Mouse (Mus musculus) midbrain, embryonic 16.5 days (tissue): Measurements from ENCODE around the gene Gabpb1. TPM values are rescaled to one million over a fixed set of nuclear protein-coding genes. Genes with fewer than 3 reads are reported as not detected.

Experiments used
- ATAC-seq: fragments of 200-750 bp; cut with Nextera tagmentation; 2 replicates; pipeline ENCODE4 v1.8.0; 2017; ENCODE audit warnings: moderate TSS enrichment
- H3K27ac ChIP-seq: fragments of 300-500 bp; sonication (generic); 2 replicates; pipeline ENCODE4 v1.5.1; 2014; ENCODE audit warnings: mild to moderate bottlenecking, low read length, mixed read lengths
- H3K27me3 ChIP-seq: fragments of 300-500 bp; sonication (generic); 2 replicates; pipeline ENCODE4 v1.6.1; 2014; ENCODE audit warnings: low read depth, low read length, mixed read lengths; ENCODE audit not compliant: control insufficient read depth, insufficient read depth
- H3K36me3 ChIP-seq: fragments of 300-500 bp; sonication (generic); 2 replicates; pipeline ENCODE4 v1.6.1; 2014; ENCODE audit warnings: mild to moderate bottlenecking, low read length, moderate library complexity, mixed read lengths; ENCODE audit not compliant: control insufficient read depth, insufficient read depth
- H3K4me1 ChIP-seq: fragments of 300-500 bp; sonication (generic); 2 replicates; pipeline ENCODE4 v1.6.1; 2014; ENCODE audit warnings: mild to moderate bottlenecking, low read length, mixed read lengths; ENCODE audit not compliant: control insufficient read depth, insufficient read depth
- H3K4me2 ChIP-seq: fragments of 300-500 bp; sonication (generic); 2 replicates; pipeline ENCODE4 v1.6.1; 2014; ENCODE audit warnings: mild to moderate bottlenecking, low read length, mixed read lengths
- H3K4me3 ChIP-seq: fragments of 300-500 bp; sonication (generic); 2 replicates; pipeline ENCODE4 v1.5.1; 2014; ENCODE audit warnings: low read depth, mild to moderate bottlenecking, low read length, moderate library complexity, mixed read lengths
- H3K9ac ChIP-seq: fragments of 300-500 bp; sonication (generic); 2 replicates; pipeline ENCODE4 v1.6.1; 2014; ENCODE audit warnings: low read depth, low read length, mixed read lengths
- H3K9me3 ChIP-seq: fragments of 300-500 bp; sonication (generic); replicated peaks from 2 replicates; pipeline ENCODE4 v1.6.1; 2014; ENCODE audit warnings: mild to moderate bottlenecking, low read length, mixed read lengths; ENCODE audit not compliant: control insufficient read depth, poor library complexity, severe bottlenecking
- WGBS: fragments of 180-500 bp; shearing (Covaris S2); extraction: QIAGEN DNeasy Blood & Tissue Kit; methylation state at CpG from one replicate; pipeline ENCODE4 v1.1.7; 2014; 5-methylcytosine and 5-hydroxymethylcytosine counted together
- polyA plus RNA-seq: library from polyadenylated mRNA; unstranded; fragments of >200 nt; fragmentation: Nextera tagmentation; extraction: Ambion mirVana; gene quantifications from 2 replicates; pipeline ENCODE4 v1.2.1, GENCODE M21; 2015

Gene Gabpb1
- polyA plus RNA-seq, 1 experiment from 2014 or later: 39.2 TPM

- Histone ChIP-seq H3K27ac (no peak overlapping the region), H3K36me3 (peaks cover 13% of the 10 kb centered on the region), H3K4me2 (no peak overlapping the region), H3K9me3 (no peaks in the 10 kb centered on the region), H3K4me1 (no peaks in the 10 kb centered on the region), H3K9ac (no peak overlapping the region), H3K4me3 (no peak overlapping the region), H3K27me3 (no peaks in the 10 kb centered on the region)
- ATAC-seq: no peak
- WGBS: 87% methylated on average over 3 of the region's 3 CpGs
Measured at GRCm38 (mm10) chr2:126587468-126587867, 88.7 kb downstream of the Gabpb1 start.

- no peak overlapping the region for H3K9ac ChIP-seq
- 87% methylated on average over 8 of the region's 8 CpGs for WGBS
- no peaks in the 10 kb centered on the region for H3K4me1 ChIP-seq
- no peaks in the 10 kb centered on the region for H3K9me3 ChIP-seq
- peaks cover 16% of the 10 kb centered on the region for H3K36me3 ChIP-seq
- no peak overlapping the region for H3K27ac ChIP-seq
- H3K4me3 ChIP-seq: no peak overlapping the region
- ATAC-seq: no peak
- H3K27me3 ChIP-seq: no peaks in the 10 kb centered on the region
- H3K4me2 ChIP-seq: no peak overlapping the region
Measured at GRCm38 (mm10) chr2:126584621-126585369, 91.3 kb downstream of the Gabpb1 start.

- Histone ChIP-seq H3K4me2 (no peak overlapping the region), H3K27ac (no peak overlapping the region), H3K27me3 (no peaks in the 10 kb centered on the region), H3K9me3 (no peaks in the 10 kb centered on the region), H3K4me1 (no peaks in the 10 kb centered on the region), H3K9ac (no peak overlapping the region), H3K4me3 (no peak overlapping the region), H3K36me3 (peaks cover 17% of the 10 kb centered on the region)
- WGBS: 82% methylated on average over 6 of the region's 6 CpGs
- ATAC-seq: no peak
Measured at GRCm38 (mm10) chr2:126583960-126584359, 92.2 kb downstream of the Gabpb1 start.

- no peaks in the 10 kb centered on the region for H3K9me3 ChIP-seq
- H3K9ac ChIP-seq: no peak overlapping the region
- no peak overlapping the region for H3K4me3 ChIP-seq
- H3K27me3 ChIP-seq: no peaks in the 10 kb centered on the region
- H3K27ac ChIP-seq: no peak overlapping the region
- peaks cover 18% of the 10 kb centered on the region; the same call in 1 of the 2 replicates for H3K36me3 ChIP-seq
- WGBS: 88% methylated on average over 1 of the region's 1 CpGs
- no peak for ATAC-seq
- no peaks in the 10 kb centered on the region for H3K4me1 ChIP-seq
- no peak overlapping the region for H3K4me2 ChIP-seq
Measured at GRCm38 (mm10) chr2:126579282-126579681, 96.9 kb downstream of the Gabpb1 start.

Other genes with a start within 250 kb of the Gabpb1 start
- gene Atp8b4, start 175.7 kb downstream of the Gabpb1 start, polyA plus RNA-seq: not detected in 2 replicates
- gene Slc27a2, start 123.9 kb downstream of the Gabpb1 start, polyA plus RNA-seq: 14.0 and 14.6 TPM in 2 replicates
- gene Hdc, start 57.0 kb downstream of the Gabpb1 start, polyA plus RNA-seq: 1.1 and 1.7 TPM in 2 replicates
- gene Usp8, start 31.0 kb upstream of the Gabpb1 start, polyA plus RNA-seq: 29.5 and 29.6 TPM in 2 replicates
- gene Usp50, start 107.1 kb upstream of the Gabpb1 start, polyA plus RNA-seq: 1.9 and 2.0 TPM in 2 replicates
- 28.6 and 39.2 TPM in 2 replicates for gene Trpm7, start 199.9 kb upstream of the Gabpb1 start, polyA plus RNA-seq